Mouse (Mus musculus) activated CD4-positive, CD25-positive, alpha-beta regulatory T cell, adult 9 weeks (primary cell): ENCODE data around the gene Bfar. TPM values are rescaled to one million over a fixed set of nuclear protein-coding genes. Genes with fewer than 3 reads are reported as not detected.

Experiments used
- polyA plus RNA-seq: library from polyadenylated mRNA; unstranded; fragments of 100-300 nt; shearing (Covaris generic); gene quantifications from one replicate; pipeline ENCODE4 v1.2.1, GENCODE M21; 2017

Gene Bfar
- 66.4 TPM for polyA plus RNA-seq

GRCm38 (mm10) chr16:13671685-13672385 lies at the start of gene Bfar, which contains the start of gene 3110001I22Rik:
TSS of gene Bfar (plus strand) at chr16:13671858.
TSS of gene 3110001I22Rik (plus strand) at chr16:13671929.

GRCm38 (mm10) chr16:13667878-13668343 lies 3.7 kb upstream of the Bfar start, which contains the start of gene Parn:
TSS of gene Parn (minus strand) at chr16:13668170.

GRCm38 (mm10) chr16:13730285-13731255 lies 58.9 kb downstream of the Bfar start, which contains the start of gene Pla2g10:
TSS of gene Pla2g10 (minus strand) at chr16:13730983.

Other genes with a start within 250 kb of the Bfar start
- 57.6 TPM for gene Parn, start 3.7 kb upstream of the Bfar start, polyA plus RNA-seq
- gene 3110001I22Rik, start 71 bp downstream of the Bfar start, polyA plus RNA-seq = 12.0 TPM
- not detected for gene Pla2g10, start 59.1 kb downstream of the Bfar start, polyA plus RNA-seq
- 43.4 TPM for gene Rrn3, start 108.8 kb downstream of the Bfar start, polyA plus RNA-seq
- gene Ntan1, start 147.0 kb downstream of the Bfar start, polyA plus RNA-seq = 191 TPM
- gene Pdxdc1, start 231.3 kb downstream of the Bfar start, polyA plus RNA-seq = 43.4 TPM
- 0.15 TPM for gene Mpv17l, start 231.3 kb downstream of the Bfar start, polyA plus RNA-seq